Mouse (Mus musculus): Measurements from ENCODE around the gene Gm29776. TPM values are rescaled to one million over a fixed set of nuclear protein-coding genes. Genes with fewer than 3 reads are reported as not detected.

Gm29776 gene
- total RNA-seq, 2 experiments from 2014 or later = 0.25 TPM; not detected in 1

DNA sequence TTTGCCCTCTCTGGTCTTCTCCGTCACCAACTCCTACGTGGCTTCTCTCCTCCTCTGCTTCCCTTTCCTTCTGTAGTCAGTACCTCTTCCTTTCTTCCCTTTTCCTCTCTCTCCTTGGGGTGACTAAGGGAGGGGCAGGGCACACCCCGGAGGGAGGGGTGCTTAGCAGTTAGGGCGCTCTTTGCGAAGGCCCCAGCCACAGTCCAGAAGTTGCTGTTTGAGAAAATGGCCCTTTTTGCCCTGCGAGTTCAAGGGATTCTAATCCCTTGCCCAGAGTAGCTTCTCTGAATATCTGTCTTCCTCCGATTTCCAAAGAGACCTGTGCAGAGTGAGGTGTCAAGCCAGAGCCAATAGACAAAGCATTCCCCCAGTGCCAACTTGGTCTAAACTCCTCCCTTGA is 13.4 kb upstream of the Gm29776 start, which contains the start of gene Cebpe:
TSS of gene Cebpe (minus strand) at position 101 of the 400 bp plus-strand sequence.
- ATAC-seq (ENCODE audit: poor library complexity, severe bottlenecking) = peak; percentile 60

DNA sequence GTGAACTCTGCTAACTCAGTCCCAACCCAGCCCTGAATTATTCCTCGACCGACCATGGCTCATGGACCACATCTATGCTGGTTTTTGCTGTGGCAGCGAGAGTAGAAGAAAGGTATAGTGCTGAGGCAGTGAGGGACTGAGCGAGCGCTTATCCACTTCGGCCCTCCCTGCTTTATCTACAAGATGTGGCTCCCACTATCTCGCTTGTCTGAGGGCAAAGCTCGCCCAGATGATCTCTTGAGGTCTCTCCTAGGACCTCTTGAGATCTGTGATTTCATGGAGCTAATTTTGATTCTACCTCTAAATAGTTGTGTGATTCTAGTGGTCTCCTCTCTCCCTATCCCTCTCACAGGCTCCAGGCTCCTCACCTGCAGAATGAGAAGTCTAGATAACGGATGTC is 10.4 kb upstream of the Gm29776 start:
- no peak for ATAC-seq (ENCODE audit: poor library complexity, severe bottlenecking)

- peak; percentile 54 for ATAC-seq (ENCODE audit: poor library complexity, severe bottlenecking)
Observed at GRCm38 (mm10) chr14:54706589-54707320, 8.1 kb upstream of the Gm29776 start.

- peak; percentile 56 for ATAC-seq (ENCODE audit: poor library complexity, severe bottlenecking)
Observed at GRCm38 (mm10) chr14:54705844-54706243, 7.2 kb upstream of the Gm29776 start.

DNA sequence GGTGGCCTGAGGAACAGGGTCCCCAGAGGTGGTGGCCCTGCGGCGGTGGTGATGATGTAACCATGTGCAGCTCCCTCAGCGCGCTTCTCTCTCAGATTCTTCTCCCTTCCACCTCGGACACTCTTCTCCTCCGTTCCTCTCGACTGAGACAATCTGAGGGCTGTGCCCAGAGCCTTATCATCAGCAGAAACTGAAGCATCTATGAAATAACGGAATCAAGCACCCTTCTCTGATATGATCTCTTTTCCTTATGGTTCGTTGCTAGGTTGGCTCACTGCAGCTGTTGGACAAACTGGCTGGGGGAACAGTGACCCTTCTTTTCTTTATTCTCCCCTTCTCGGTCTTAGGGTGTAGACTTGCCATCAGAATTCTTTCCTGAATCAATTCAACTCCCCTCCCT is 4.6 kb upstream of the Gm29776 start:
- no peak for ATAC-seq (ENCODE audit: poor library complexity, severe bottlenecking)

GRCm38 (mm10) chr14:54701298-54701697 is 2.7 kb upstream of the Gm29776 start:
- peak; percentile 78 for ATAC-seq (ENCODE audit: poor library complexity, severe bottlenecking)

DNA sequence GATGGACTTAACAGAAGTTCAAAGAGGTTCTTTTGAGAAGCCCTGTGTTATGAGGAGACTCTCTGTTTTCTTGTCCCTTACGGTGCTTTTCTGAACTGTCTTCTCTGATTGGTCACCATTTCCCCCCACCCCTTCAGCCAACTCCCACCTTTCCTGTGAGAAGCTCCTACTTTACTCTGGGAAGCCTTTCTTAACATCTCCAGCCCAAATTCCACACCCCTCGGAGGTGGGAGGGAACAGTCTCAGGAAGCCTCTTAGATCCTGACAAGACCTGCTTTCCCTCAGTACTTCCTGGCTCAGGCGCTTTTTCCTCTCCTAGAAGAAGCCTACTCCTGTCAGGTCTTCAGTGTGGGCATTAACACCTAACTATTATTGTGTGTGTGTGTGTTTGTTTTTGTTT is 953 bp upstream of the Gm29776 start:
- no peak for ATAC-seq (ENCODE audit: poor library complexity, severe bottlenecking)

- no peak for ATAC-seq (ENCODE audit: poor library complexity, severe bottlenecking)
Observed at GRCm38 (mm10) chr14:54696752-54697151, 1.9 kb downstream of the Gm29776 start.

GRCm38 (mm10) chr14:54695042-54695441 is 3.6 kb downstream of the Gm29776 start:
- ATAC-seq (ENCODE audit: poor library complexity, severe bottlenecking) = peak; percentile 35

- ATAC-seq (ENCODE audit: poor library complexity, severe bottlenecking) = no peak
Observed at GRCm38 (mm10) chr14:54687251-54687650, 11.4 kb downstream of the Gm29776 start.

GRCm38 (mm10) chr14:54686522-54687143 is 12.0 kb downstream of the Gm29776 start, which contains the start of gene Acin1:
Acin1 (minus strand) TSS chr14:54686931.
- peak; percentile 87 for ATAC-seq (ENCODE audit: poor library complexity, severe bottlenecking)

DNA sequence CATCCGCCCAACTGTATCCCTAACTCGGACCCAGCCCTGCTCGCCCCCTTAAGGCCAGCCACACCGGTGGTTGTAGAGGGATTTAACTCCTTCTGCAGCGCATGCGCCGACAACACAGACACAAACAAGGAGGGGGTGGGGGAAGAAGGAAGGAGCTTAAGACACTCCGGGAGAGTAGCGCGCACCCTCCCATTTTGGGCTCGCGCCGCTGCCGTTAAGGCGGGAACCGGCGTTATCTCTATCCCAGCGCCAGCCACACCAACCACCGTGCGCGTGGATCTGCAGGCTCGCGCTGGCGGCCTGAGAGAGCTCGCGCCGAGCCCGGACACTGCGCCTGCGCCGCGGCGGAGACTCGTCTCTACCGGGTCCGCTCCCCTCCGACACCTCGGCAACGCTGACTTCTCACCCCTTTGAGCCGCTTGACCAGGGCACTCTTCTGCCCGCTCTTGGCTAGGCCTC is 12.5 kb downstream of the Gm29776 start, which contains the start of gene 1700123O20Rik:
TSS of gene 1700123O20Rik (plus strand) at position 154 of the 459 bp plus-strand sequence.
- peak; percentile 41 for ATAC-seq (ENCODE audit: poor library complexity, severe bottlenecking)

DNA sequence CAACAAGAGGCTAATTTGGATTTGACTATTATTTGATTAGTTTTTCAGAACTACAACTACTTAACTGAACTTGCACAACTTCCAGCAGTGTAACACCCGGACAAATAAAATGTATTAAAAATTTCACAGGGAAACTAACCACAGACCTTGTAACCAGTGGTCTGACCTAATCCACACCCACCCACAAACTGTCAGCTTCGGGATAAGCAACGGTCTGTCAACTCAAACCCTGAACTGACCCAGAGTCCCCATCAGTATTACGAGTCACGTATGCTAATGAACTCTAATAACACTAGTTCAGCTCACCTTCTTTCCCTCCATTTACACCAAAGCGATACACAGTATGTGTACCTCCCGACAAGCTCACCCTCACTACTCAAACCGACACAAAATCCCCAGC is 13.2 kb downstream of the Gm29776 start:
- ATAC-seq (ENCODE audit: poor library complexity, severe bottlenecking) = no peak

DNA sequence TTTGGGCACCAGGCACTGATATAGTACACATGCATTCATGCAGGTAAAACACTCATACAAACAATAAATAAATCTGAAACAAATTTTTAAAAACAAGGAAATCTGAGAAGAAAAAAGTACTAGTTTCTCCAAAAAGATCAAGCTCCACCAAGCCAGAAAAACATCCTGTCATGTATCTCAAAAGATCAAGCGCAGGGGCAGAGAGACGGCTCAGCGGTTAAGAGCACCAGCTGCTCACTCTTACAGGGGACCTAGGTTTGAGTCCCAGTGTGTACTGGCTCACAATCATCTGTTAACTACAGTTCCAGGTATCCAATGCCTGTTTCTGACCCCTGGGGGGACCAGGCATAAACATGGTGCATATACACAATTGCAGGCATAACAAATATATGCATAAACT is 16.2 kb downstream of the Gm29776 start:
- ATAC-seq (ENCODE audit: poor library complexity, severe bottlenecking) = no peak

- ATAC-seq (ENCODE audit: poor library complexity, severe bottlenecking) = no peak
Observed at GRCm38 (mm10) chr14:54678657-54679304, 19.9 kb downstream of the Gm29776 start.

GRCm38 (mm10) chr14:54676290-54676689 is 22.3 kb downstream of the Gm29776 start:
- no peak for ATAC-seq (ENCODE audit: poor library complexity, severe bottlenecking)

GRCm38 (mm10) chr14:54674317-54674716 is 24.3 kb downstream of the Gm29776 start:
- ATAC-seq (ENCODE audit: poor library complexity, severe bottlenecking) = no peak

DNA sequence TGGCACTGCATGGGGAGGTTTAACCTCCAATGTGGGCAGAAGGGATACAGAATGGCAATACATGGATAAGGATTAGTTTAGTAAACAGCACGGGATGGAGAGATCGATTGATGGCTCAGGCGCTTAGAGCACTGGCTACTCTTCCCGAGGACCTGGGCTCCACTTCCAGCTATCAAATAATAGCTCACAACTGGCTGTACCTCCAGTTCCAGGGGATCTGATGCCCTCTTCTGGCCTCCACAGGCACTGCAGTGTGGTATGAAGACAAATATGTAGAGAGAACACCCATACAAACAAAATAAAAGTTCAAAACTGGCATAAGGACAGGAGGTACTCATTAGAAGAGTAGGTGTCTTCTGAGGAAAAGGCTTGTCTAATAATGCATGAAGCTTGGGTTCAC is 29.3 kb downstream of the Gm29776 start:
- ATAC-seq (ENCODE audit: poor library complexity, severe bottlenecking) = peak; percentile 56; the same call in 1 of the 2 replicates

GRCm38 (mm10) chr14:54664477-54665222 is 34.0 kb downstream of the Gm29776 start:
- no peak for ATAC-seq (ENCODE audit: poor library complexity, severe bottlenecking)

DNA sequence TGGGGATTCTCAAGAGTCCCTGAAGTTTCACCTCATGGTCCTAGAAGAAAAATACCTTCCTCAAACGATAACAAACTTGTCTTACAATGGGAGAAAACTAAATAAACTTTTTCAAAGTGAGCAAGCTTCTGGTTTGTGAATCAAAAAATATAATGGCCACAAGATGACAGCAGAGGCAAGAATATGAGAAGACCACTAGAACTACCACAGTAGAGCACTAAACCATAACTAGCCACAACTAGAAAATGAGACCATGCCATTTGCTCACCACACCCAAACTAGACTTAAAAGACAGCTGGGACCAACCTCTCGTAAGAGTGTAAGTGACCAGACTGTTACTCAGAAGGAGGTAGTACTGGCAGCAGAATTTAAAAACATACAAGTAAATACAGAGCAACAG is 38.6 kb downstream of the Gm29776 start:
- ATAC-seq (ENCODE audit: poor library complexity, severe bottlenecking) = no peak

GRCm38 (mm10) chr14:54653496-54653895 is 45.1 kb downstream of the Gm29776 start:
- ATAC-seq (ENCODE audit: poor library complexity, severe bottlenecking) = peak; percentile 90

Data from megakaryocyte, adult 5-6 weeks (primary cell).